Mouse (Mus musculus): ENCODE measurements around the gene Brd3.
A peak's percentile ranks its signal among the peaks of the same experiment; 100 is the strongest.

The Brd3 gene

DNA sequence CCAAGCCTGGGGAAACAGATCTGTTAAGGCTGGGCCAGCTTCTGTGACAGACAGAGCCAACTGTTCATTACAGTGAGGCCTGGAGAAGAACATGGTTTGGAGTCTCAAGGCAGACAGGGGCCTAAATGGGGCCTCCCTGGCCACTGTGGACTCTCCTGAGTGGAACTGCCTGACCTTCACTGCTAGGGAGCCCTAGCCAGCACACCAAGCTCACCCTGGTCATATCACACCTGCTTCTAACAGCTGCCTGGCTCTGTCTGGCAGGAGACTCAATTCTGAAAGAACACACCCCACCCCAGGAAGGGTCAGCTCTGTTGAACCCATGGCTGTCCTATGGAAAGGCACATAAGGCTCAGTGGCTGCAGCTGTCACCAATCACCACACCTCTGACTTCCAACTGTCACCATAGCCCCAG is 36.3 kb downstream of the Brd3 start:
- no peak for DNase-seq (ENCODE audit: low spot score)

DNA sequence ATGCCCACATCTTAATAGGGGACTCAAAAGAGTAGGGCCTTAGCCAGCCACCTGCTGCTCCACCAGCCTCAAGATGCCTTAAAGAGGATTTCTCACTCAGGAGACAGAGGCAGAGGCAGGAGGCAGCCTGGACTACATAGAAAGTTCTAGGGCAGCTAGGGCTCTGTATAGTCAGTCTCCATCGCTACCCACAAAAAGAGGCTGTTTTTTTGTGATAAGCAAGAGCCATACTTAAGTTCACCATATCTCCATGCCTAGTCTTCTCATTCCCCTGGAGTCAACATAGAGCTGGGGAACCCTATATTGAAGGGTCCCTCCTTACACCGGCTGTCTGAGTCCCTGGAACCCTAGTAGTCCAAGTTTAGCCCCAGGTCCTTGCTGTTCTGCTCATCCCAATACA is 36.9 kb downstream of the Brd3 start:
- DNase-seq (ENCODE audit: low spot score) = no peak

DNA sequence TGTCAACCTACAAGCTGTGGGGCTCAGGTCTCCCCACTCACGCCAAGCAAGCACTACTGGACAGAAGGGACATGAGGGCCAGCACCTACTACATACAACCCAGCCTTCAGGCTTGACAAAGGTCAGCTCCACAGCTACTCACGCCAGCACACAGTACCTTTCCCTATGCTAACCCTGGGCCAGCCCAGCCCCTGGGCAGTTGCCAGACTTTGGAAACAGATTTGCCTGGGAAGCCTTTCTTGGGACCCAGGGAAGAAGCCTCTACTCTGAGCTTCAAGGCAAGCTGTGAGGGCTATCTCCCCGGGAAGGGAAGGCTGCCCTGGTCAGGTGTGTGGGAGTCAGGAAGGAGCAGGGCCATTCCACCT is 37.5 kb downstream of the Brd3 start:
- no peak for DNase-seq (ENCODE audit: low spot score)

DNA sequence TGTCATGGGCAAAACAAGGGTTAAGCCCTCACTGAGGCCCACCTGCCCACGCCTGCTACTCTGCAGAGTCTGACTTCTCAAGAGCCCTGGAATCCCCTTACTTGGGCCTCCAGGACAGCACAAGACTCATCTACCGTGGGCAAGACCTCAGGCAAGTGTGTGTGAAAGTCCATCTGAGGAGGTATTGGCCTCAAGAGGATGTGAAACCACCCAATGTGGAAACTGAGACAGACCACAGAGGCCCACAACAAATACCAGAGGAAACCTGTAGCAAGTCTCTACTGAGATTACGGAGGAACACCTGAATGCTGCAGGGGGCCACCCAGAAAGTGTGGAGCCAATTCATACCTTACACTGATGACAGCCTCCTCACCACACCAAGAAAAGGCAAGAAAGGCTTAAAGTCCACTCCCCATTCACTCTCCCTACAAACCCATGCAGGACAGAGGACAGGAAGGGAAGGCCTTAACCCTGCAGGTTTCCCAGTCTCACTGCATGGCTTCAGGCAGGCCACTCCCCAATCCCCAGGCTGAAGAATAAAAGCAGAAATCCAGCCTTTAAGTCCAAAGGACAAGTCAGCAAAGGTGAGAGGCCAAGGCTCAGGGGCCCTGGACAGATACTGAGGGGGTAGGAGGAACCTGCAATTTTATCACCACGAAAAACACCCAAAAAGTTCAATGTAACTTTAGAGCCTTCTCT is 38.0 kb downstream of the Brd3 start:
- DNase-seq (ENCODE audit: low spot score) = no peak

DNA sequence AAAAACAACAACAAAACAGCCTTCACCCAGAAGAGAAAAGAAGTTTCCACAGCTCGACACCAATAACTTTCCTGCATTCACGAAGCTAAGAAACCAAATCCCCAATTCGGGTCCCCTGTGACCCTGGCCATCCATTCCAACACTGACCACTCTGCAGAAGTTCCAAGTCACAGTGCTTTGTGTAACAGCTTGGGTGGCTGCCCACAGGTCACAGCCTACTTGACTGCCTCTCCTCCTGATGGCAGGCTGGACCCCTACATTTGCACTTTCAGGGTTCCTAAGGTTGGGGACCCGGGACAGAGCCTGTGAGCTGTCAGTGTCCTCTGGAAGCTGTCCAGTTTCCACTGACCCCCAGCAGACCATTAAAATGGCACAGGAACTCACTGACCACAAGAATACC is 44.6 kb downstream of the Brd3 start:
- DNase-seq (ENCODE audit: low spot score) = no peak

DNA sequence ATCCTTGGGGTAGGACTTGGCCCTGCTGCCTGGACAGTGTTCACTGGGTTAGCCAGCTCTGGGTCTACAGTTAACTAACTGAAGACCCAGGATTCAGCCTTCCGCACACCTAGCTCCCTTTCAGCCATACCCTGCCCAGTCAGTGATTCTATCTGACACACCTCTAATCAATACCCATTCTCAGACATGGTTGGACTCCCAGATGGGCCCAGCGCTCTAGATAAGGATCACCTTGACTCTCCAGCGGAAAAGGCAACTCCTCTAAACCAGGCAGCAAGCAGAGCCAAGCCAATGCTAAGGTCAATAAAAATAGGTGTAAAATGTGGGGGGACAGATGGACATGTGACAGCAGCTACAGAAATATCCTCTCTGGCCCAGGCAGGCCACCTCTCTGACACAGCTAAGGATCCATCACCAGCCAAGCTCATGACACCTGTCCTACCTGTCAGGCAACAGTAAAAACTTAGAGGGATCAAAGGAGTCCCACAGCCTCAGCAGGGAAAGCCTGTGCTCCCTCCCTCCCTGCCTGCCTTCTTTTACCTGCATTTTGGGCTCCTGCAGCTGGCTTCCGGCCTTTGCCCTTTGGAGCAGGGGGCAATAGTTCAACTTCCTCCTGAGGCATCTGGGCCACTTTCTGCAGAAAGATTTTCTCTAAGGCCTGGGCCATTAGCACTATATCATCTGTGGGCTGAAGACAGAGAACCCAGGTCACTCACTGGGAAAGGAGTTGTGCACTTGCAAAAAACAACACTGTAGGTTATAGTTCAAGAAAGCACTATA is 45.4 kb downstream of the Brd3 start:
- DNase-seq (ENCODE audit: low spot score) = no peak

DNA sequence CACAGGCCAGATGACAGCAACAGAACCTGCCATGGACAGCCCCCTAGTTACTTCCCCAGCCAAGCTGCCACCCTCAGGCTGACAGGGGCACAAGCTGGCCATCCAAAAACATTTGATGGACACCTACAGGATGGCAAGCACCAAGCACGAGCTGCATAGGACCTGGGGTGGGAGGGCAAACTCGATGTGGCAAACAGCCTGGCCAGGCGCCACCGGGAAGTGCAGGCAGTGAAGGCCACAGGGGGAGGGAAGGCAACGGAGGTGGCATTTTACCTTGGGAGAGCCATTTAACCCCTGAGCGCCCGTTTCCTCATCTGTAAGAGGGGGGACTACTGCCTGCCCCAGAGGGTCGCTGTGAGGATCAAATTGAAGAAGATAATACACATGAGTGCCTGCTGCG is 46.8 kb downstream of the Brd3 start:
- no peak for DNase-seq (ENCODE audit: low spot score)

DNA sequence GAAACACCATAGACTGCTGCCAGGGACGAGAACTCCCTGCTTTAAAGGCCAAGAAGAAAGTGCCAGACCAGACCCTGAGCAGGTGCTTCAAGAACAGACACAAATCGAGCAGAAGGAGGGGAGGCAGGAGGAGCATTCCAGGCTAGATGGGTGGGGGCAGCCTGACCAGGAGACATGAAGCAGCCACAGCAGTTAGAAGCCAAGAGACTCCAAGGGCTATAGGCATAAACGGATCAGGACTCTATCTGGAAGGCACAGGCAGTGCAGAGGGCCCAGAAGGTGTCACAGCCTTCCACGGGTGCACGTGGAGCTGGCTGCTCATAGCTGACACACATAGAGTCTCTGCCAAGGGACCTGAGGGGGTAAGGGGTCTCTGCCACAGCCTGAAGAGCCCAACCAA is 47.3 kb downstream of the Brd3 start:
- no peak for DNase-seq (ENCODE audit: low spot score)

DNA sequence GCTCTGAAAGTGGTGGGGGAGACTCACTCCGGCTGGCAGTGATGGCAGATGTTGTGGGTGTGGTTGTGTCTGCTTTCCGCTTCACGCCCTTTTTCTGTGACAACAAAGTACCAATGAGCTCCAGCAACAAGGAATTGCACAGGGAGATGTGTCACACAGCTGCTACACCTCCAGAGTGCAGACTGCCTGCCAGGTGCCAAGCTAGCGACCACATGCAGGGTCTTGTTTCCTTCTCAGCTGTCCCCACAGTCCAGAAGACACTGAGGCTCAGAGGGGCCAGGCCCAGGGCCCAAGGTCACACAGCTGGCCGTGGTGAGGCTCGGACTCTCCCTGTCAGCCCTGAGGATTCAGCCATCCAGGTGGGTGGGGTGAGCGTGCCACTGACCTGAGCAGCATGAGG is 47.7 kb downstream of the Brd3 start:
- no peak for DNase-seq (ENCODE audit: low spot score)

DNA sequence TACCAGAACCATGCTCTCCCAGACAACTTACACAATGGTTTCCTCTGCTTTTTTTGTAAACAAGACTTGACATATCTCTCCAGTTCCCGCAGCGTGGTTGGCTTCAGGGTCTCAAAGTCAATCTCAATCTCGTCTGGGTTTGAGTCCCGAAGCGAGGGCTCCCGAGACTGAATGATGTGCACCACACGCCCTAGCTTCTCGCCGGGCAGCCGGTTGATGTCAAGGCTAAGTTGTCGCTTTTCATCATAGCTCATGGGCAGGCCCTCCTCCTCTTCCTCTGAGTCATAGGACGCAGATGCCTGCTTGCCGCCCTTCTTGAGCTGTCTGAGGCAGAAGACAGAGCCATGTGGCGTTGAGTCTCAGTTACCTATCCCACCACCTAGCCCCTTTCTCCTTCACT is 57.2 kb downstream of the Brd3 start:
- no peak for DNase-seq (ENCODE audit: low spot score)

DNA sequence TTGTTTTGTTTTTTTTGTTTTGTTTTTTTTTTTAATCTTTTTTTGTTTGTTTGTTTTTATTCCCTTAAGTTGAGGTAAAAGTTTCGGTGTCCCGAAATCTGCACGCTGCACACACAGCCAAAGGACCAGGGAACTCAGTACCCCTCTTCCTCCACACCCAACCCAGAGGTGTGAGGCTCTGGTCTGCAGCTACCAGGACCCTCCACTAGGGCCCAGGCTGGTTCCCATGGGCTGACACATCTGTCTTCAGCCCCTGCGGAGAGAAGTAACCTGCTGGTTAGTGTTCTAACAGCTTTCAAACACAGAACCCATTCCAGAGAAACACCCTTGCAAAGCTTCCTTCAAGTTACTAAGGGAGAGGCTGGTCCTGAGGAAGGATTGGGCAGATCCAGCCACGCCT is 59.7 kb downstream of the Brd3 start:
- DNase-seq (ENCODE audit: low spot score) = no peak

DNA sequence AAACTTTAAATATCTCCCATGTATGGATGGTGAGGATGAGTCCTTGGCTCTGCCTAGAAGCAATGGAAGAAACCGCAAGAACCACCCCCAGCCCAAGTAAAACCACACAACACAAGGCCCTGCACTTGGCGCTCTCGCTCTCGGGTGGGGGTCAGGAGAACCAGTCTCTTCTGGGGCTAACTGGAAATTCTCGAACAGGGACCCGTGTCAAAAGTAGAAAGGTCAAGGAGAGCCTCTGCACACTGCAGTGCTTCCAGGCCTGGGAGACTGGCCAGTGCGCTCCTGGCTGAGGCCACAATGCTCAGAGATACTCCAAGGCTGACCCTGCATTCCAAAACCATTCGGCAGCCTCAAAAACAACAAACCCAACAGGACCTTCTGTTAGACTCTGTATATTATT is 60.6 kb downstream of the Brd3 start:
- DNase-seq (ENCODE audit: low spot score) = no peak

DNA sequence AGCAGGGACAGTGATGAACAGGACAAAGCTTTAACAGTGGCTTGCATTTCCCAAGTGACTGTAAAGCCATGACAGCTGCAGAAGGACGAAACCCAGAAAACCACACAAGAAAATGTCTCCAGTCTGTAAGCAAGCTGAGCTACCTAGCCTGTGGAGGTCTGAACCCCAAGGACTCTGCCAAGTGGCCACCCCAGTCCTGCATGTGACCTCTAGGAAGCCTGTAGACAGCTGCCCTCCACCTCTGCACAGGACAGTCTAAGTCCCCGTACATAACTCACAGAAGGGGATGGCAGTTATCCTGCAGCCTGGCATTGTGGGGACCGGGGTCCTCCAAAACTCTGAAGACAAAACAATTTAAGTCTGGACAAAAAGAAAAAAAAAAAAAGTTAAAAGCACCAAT is 61.6 kb downstream of the Brd3 start:
- no peak for DNase-seq (ENCODE audit: low spot score)

DNA sequence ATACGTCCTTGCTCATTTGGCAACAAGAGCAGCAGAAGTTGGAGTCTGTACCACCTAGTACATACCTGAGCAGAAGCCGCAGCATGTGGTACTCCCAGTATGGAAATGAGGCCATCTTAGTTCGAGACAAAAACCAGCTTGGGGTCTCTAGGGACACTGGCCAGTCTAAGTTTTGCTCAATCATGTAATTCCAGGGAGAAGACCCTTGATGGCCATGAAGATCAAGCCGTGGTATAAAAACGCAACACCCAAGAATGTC is 64.1 kb downstream of the Brd3 start:
- DNase-seq (ENCODE audit: low spot score) = no peak

DNA sequence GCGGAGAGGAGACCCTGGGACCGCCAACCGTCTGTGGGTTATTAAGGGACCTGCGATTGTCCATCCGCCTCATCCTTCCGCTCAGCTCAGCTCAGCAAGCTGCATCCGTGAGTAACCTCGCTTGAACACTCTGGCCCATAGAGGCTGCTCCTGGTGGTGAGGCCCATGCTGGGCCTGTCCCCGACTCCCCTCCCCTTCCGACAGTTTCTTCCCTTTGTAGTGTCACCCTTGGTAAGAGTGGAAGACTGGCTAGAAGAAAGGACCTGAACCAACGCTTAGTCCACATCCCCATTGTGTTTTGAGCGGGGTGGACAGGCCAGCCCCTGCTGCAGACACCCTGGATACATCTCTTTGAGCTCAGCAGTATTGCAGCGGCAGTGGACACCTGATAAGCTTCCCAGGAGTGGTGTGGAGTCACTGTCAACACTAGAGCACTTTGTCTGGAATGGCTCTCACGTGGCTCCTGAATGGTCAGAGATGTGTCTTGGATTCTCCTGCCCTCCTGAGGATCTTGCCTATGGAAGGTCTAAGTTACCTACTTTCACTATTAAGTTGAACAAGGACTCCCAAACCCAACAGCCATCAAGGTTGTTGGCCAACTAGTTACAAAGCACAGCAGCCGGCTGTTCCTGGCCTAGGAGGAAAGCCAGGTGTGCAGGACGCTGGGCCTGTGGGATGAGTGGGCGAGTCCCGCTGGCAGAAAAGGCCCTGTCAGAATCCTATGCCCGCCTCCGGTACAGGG is 64.6 kb downstream of the Brd3 start:
- no peak for DNase-seq (ENCODE audit: low spot score)

DNA sequence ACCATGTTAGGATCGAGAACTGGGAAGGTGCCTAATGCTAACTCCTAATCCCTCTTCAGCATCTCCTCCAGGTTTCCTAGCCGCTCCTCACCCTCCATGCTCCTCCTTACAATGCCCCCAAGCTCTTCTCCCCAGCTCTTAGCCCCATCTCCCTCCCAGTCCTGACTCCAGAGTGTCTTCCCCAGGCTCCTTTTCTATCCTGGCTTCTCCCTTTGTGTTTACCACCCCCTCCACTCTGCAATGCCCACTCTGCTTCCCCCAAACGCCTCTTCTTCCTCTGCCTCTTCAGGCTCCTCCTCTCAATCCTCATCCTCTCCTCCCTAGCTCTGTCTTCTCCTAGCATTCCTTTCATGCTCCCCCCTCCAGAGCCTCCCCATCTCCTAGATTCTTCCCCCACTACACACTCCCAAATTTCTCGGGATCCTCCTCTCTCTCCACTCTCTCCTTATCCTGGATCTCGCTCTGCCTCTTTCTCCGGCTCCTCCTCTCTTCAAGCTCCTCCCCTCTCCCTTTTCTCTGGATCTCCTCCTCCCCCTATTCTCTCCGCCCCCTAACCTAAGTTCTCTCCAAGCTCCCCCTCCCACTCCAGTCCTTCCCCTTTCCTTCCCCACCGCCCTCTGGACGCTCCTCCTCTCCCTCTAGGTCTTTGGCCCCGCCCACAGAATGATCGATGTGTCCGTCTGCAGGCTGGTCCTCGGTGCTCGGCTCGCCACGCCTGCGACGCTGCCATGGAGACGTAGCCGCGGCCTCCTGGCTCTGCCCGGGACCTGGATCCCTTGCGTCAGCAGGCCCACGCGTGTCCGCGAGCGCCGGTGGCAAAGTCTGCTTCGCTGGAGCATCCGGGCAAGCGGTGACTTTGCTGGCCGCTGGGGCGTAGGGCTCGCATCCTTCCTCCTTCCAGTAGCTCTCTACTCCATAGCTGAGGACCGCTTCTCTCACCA is 65.4 kb downstream of the Brd3 start, which contains the start of gene Brd3os:
TSS of gene Brd3os (plus strand) at position 558 of the 941 bp plus-strand sequence.
- DNase-seq (ENCODE audit: low spot score) = peak; percentile 87

DNA sequence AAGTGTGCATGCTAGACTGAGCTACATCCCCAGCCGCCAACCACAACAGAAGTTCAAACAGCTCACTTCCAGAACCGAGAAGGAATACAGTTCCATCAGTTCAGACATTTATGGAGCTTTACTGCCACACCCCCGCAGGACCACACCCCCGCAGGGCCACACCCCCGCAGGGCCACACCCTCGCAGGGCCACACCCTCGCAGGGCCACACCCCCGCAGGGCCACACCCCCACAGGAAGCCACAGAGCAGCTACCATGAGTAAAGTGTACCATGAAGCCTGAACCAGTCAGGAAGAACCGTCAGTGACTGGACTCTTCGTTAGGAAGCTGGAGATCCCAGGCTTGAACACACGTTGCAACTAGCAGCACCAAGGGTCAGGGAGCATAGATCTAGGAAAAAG is 69.2 kb downstream of the Brd3 start:
- DNase-seq (ENCODE audit: low spot score) = no peak

DNA sequence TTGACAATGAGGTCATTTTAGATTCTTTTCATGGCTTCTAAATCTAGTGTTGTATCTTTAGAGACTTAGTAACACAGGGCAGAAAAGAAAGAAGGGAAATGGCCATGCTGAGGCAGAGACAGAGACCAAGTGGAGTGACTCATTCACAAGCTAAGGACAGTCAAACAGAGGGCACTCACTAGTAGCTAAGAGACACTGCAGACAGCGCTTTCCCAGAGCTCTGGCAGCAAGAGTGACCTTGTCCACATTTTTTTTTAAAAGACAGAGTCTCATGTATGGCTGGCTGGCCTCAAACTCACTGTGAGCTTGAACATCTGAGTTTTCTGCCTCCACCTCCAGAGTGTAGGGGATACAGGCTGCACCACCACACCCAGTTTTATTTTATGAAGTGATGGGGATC is 69.6 kb downstream of the Brd3 start:
- no peak for DNase-seq (ENCODE audit: low spot score)

DNA sequence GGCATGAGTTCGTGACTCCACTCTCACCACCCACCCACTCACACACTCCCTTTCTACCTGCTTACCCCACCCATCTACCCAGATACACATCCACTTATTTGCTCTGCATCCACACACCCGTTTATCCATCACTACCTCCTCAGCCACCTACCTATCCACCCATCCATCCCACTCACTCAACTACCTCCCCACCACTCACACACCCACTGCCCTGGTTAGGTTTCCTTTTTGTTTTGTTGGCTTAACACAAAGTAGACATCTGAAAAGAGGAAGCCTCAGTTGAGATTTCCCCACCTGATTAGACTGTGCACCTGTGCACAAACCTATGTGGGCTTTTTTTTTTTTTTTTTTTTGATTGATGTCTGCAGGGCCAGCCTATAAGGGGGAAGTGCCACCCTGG is 74.9 kb downstream of the Brd3 start:
- no peak for DNase-seq (ENCODE audit: low spot score)

DNA sequence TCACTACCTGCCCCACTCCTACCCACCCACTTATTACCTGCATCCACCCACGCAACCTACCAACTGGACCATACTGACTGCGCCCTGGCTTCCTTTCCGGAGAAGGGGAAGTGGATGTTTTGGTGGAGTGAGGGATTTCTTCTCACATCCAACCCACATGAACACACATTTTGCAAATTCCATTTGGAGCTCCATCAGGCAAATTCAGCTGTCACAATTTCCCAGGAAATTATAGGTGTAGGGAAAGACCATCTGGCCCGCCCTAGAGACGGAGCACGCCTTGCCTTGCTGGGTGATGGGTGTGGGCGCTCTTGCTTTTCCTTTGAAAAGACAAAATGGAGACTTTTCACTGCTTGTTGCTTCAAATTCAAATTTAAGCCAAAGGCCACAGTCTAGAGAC is 76.8 kb downstream of the Brd3 start:
- DNase-seq (ENCODE audit: low spot score) = peak; percentile 59

DNA sequence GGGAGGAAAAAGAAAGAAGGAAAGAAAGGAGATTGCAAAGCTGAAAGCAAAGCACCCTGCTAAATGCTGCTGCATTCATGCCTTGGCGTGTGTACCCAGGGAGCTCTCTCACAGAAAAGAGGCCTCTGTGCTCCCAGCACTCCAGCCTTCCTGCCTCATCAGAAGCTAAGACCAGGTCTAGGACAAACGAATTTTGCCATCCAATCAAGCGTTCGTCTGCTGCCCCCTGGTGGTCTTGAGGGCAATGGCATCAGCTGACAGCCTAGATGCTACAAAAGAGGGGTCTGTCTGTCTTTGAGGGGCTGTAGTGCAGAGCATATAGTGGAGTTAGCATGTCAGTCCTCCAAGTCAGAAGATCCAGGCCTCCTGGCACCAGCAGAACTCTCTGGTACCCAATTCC is 79.4 kb downstream of the Brd3 start:
- DNase-seq (ENCODE audit: low spot score) = peak; percentile 73

DNA sequence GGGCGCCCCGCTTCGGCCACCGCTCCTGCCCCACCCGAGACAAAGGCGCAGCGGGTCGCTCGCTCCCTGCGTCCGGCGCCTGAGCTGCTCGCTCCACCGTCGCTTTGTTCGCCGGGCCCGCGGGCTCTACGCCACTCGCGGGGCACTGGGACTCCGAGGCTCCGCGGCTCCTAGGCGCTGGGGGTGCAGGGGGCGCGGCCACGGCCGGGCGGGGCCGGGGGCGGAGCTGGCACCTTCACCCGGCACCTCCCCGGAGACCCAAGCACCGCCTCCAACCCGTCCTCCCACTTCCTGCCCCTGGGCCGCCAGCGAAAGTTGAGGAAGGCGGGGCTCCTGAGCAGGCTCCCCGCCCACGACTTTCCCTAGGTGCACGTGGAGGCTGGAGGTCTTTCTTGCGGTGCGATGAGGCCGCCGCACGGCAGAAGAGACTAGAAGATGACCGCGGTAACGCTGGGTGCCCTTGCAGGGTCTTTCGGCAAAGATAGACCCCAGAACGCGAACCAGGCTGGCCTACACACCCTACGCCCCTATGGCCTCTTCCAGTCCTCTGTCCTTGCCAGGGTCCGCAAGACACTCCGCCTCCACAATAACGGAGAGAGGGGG is 80.5 kb downstream of the Brd3 start, which contains the start of gene Vav2:
TSS of gene Vav2 (minus strand) at position 179 of the 603 bp plus-strand sequence.
- no peak for DNase-seq (ENCODE audit: low spot score)

Data from layer of hippocampus, adult 9-10 months (tissue).